Mouse (Mus musculus) MEL (cell line): ENCODE measurements around the gene Lin52. TPM values are rescaled to one million over a fixed set of nuclear protein-coding genes. Genes with fewer than 3 reads are reported as not detected.

ENCODE experiments used
- DNase-seq: peaks from one replicate; pipeline ENCODE4 v3.0.0; 2011; ENCODE audit warnings: low read depth, low spot score
- H3K27ac ChIP-seq: 2 replicates; pipeline ENCODE4 v1.5.1; 2012; ENCODE audit warnings: low read depth, mild to moderate bottlenecking, control low read depth, low read length, moderate library complexity; ENCODE audit not compliant: control insufficient read depth
- H3K27me3 ChIP-seq, 2 experiments: fragments of 150-350 bp in 1 of 2; sonication (generic) in 1 of 2; 2 replicates each; pipeline ENCODE4 v1.6.1; 2012; ENCODE audit warnings: low read length in 2 of 2, mild to moderate bottlenecking in 2 of 2, improper control_type of control experiment in 1 of 2, moderate library complexity in 1 of 2; ENCODE audit not compliant: insufficient read depth in 2 of 2, control insufficient read depth in 1 of 2
- H3K36me3 ChIP-seq, 2 experiments: 2 replicates each; pipeline ENCODE4 v1.6.1; 2012 to 2014; ENCODE audit warnings: low read length in 2 of 2, improper control_type of control experiment in 1 of 2, inconsistent platforms in 1 of 2, mild to moderate bottlenecking in 1 of 2; ENCODE audit not compliant: insufficient read depth in 2 of 2, control insufficient read depth in 1 of 2
- H3K4me1 ChIP-seq, 2 experiments: fragments of 150-350 bp in 1 of 2; sonication (generic) in 1 of 2; 2 replicates each; pipeline ENCODE4 v1.6.1; 2012; ENCODE audit warnings: low read length in 2 of 2, improper control_type of control experiment in 1 of 2, mild to moderate bottlenecking in 1 of 2; ENCODE audit not compliant: insufficient read depth in 2 of 2, control insufficient read depth in 1 of 2
- H3K4me3 ChIP-seq, 2 experiments: fragments of 150-350 bp in 1 of 2; sonication (generic) in 1 of 2; 2 replicates each; pipeline ENCODE4 v1.5.1; 2012; ENCODE audit warnings: low read depth in 2 of 2, low read length in 2 of 2, mild to moderate bottlenecking in 2 of 2, moderate library complexity in 2 of 2, control low read depth in 1 of 2, improper control_type of control experiment in 1 of 2; ENCODE audit not compliant: control insufficient read depth in 1 of 2, insufficient read depth in 1 of 2
- H3K79me2 ChIP-seq: 2 replicates; pipeline ENCODE4 v1.6.1; 2012; ENCODE audit warnings: mild to moderate bottlenecking, low read length, moderate library complexity; ENCODE audit not compliant: control insufficient read depth, poor library complexity, insufficient read depth
- H3K9ac ChIP-seq: 2 replicates; pipeline ENCODE4 v1.6.1; 2012; ENCODE audit warnings: low read depth, mild to moderate bottlenecking, control low read depth, low read length, moderate library complexity; ENCODE audit not compliant: control insufficient read depth, poor library complexity, severe bottlenecking
- H3K9me3 ChIP-seq: fragments of 150-350 bp; sonication (generic); replicated peaks from 2 replicates; pipeline ENCODE4 v1.6.1; 2012; ENCODE audit warnings: mild to moderate bottlenecking, low read length, improper control_type of control experiment, moderate library complexity; ENCODE audit not compliant: insufficient read depth
- BHLHE40 ChIP-seq: IDR thresholded peaks from 2 replicates; pipeline ENCODE4 v1.6.1; 2012; ENCODE audit warnings: low read depth, mild to moderate bottlenecking, inconsistent platforms, low read length, improper control_type of control experiment, borderline replicate concordance
- E2F4 ChIP-seq: IDR thresholded peaks from 2 replicates; pipeline ENCODE4 v1.6.1; 2011; ENCODE audit warnings: low read depth, low read length, improper control_type of control experiment, borderline replicate concordance
- HCFC1 ChIP-seq: IDR thresholded peaks from 2 replicates; pipeline ENCODE4 v1.6.1; 2012; ENCODE audit warnings: low read depth, mild to moderate bottlenecking, inconsistent platforms, low read length, improper control_type of control experiment, moderate library complexity
- MAX ChIP-seq: IDR thresholded peaks from 2 replicates; pipeline ENCODE4 v1.6.1; 2011; ENCODE audit warnings: low read length, improper control_type of control experiment
- MAZ ChIP-seq: IDR thresholded peaks from 2 replicates; pipeline ENCODE4 v1.6.1; 2012; ENCODE audit warnings: low read depth, mild to moderate bottlenecking, inconsistent platforms, low read length, improper control_type of control experiment
- MEF2A ChIP-seq: IDR thresholded peaks from 2 replicates; pipeline ENCODE4 v1.6.1; 2014; ENCODE audit warnings: low read depth, mild to moderate bottlenecking, inconsistent platforms, low read length, improper control_type of control experiment; ENCODE audit not compliant: poor library complexity, insufficient replicate concordance, severe bottlenecking; ENCODE audit errors: extremely low read depth
- MXI1 ChIP-seq: IDR thresholded peaks from 2 replicates; pipeline ENCODE4 v1.6.1; 2011; ENCODE audit warnings: mild to moderate bottlenecking, low read depth, low read length, improper control_type of control experiment
- NELFE ChIP-seq: IDR thresholded peaks from 2 replicates; pipeline ENCODE4 v1.6.1; 2011; ENCODE audit warnings: low read depth, low read length, improper control_type of control experiment
- POLR2A ChIP-seq, 2 experiments: IDR thresholded peaks; 2 replicates each; pipeline ENCODE4 v1.6.1; 2011 to 2012; ENCODE audit warnings: low read length in 2 of 2, mild to moderate bottlenecking in 2 of 2, control low read depth in 1 of 2, improper control_type of control experiment in 1 of 2, low read depth in 1 of 2, moderate library complexity in 1 of 2; ENCODE audit not compliant: control insufficient read depth in 1 of 2, insufficient read depth in 1 of 2, poor library complexity in 1 of 2
- POLR2AphosphoS2 ChIP-seq: IDR thresholded peaks from 2 replicates; pipeline ENCODE4 v1.6.1; 2011; ENCODE audit warnings: low read length, improper control_type of control experiment
- POLR2AphosphoS5 ChIP-seq: IDR thresholded peaks from 2 replicates; pipeline ENCODE4 v1.6.1; 2012; ENCODE audit warnings: low read depth, borderline replicate concordance, mild to moderate bottlenecking, inconsistent platforms, low read length, moderate library complexity, mixed read lengths
- RAD21 ChIP-seq: IDR thresholded peaks from 2 replicates; pipeline ENCODE4 v1.6.1; 2011; ENCODE audit warnings: mild to moderate bottlenecking, low read depth, low read length, improper control_type of control experiment
- SMC3 ChIP-seq: IDR thresholded peaks from 2 replicates; pipeline ENCODE4 v1.6.1; 2011; ENCODE audit warnings: low read depth, low read length, improper control_type of control experiment
- TAL1 ChIP-seq: IDR thresholded peaks from 2 replicates; pipeline ENCODE4 v1.6.1; 2012; ENCODE audit warnings: mild to moderate bottlenecking, inconsistent platforms, low read length, moderate library complexity, mixed read lengths
- TCF12 ChIP-seq: IDR thresholded peaks from 2 replicates; pipeline ENCODE4 v1.6.1; 2014; ENCODE audit warnings: low read depth, mild to moderate bottlenecking, inconsistent platforms, low read length, improper control_type of control experiment, moderate library complexity
- UBTF ChIP-seq: IDR thresholded peaks from 2 replicates; pipeline ENCODE4 v1.6.1; 2012; ENCODE audit warnings: low read depth, mild to moderate bottlenecking, inconsistent platforms, low read length, improper control_type of control experiment, moderate library complexity, borderline replicate concordance; ENCODE audit not compliant: insufficient read depth
- ZC3H11A ChIP-seq: IDR thresholded peaks from 2 replicates; pipeline ENCODE4 v1.6.1; 2012; ENCODE audit warnings: low read depth, mild to moderate bottlenecking, inconsistent platforms, low read length, improper control_type of control experiment
- polyA plus RNA-seq, 2 experiments: library from polyadenylated mRNA; stranded (reverse) in 1 of 2; unstranded in 1 of 2; fragments of >175 nt in 1 of 2; fragments of >200 nt in 1 of 2; gene quantifications; 2 replicates each; pipeline versions ENCODE4 v1.2.1 to v1.2.4; 2012; ENCODE audit warnings: low replicate concordance in 2 of 2, low read depth in 1 of 2; ENCODE audit not compliant: insufficient read length in 2 of 2, insufficient read depth in 1 of 2, missing spikeins in 1 of 2
- total RNA-seq: library from RNA; depleted of rRNA; stranded (reverse); fragments of 300-350 nt; gene quantifications from 2 replicates; pipeline ENCODE4 v1.2.3, GENCODE M21; 2012

The Lin52 gene
- total and polyA plus RNA-seq, 3 experiments = 6.7 to 7.7 TPM; not detected in 1

DNA sequence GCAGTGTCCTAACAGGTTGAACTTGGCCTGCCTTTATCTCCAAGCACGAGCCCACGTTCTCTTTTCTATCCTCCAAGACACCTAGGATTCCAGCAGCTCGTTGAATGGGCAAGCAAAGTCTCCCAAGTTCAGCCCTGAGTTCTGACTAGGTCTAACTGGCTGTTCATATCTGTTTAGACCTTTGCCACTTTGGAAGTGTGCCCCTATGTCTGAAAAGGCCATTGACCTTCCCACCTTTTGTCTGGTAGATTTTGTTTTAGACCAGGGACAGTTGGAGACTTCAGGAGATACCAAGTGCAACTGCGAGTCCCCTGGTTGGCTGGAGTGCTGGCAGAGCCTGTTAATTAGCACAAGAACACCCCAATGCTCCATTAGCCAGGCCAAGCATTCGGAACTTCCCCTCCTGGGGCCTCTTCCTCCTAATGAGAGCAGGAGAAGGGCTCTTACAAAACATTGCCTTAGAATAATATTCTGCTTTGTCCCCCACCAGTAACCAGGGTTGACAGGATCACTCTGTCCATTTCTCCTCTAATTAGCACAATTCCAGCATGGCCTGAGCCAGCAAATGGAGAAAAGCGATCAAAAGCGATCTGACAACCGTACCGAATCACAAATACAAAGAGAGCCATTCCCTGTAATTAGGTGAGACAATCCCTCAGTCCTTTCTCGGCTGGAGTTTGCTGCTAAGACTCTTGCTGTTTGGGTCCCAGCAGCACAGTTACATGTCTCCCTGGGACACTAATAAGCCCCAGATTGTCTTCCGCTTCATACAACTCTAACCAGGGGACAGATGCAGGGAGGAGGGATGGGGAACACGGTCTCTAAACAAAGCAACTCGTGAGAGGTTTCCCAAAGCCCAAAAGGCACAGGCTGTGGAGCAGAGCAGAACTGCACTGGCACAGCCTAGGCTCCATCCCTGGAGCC lies 80.9 kb downstream of the Lin52 start:
- H3K79me2 ChIP-seq = no peaks in the 10 kb centered on the region
- no peak overlapping the region for H3K9ac ChIP-seq
- H3K36me3 ChIP-seq = peaks cover 0 to 3% of the 10 kb centered on the region in 2 experiments; a peak in 3 of 4 replicates
- H3K27ac ChIP-seq = no peak overlapping the region
- peaks cover 2 to 6% of the 10 kb centered on the region in 2 experiments; a peak in 2 of 4 replicates for H3K4me1 ChIP-seq
- no peak for TF ChIP-seq MXI1
- no peak for TF ChIP-seq BHLHE40
- TF ChIP-seq ZC3H11A = no peak
- no peak for TF ChIP-seq MAZ
- TF ChIP-seq TAL1 = no peak
- no peak for TF ChIP-seq RAD21
- TF ChIP-seq NELFE = no peak
- TF ChIP-seq POLR2AphosphoS2 = no peak
- no peak for DNase-seq
- no peak overlapping the region for H3K4me3 ChIP-seq
- no peaks in the 10 kb centered on the region for H3K27me3 ChIP-seq
- H3K9me3 ChIP-seq = no peaks in the 10 kb centered on the region

- H3K79me2 ChIP-seq = no peaks in the 10 kb centered on the region
- H3K9ac ChIP-seq = no peak overlapping the region
- H3K4me3 ChIP-seq = no peak overlapping the region
- DNase-seq = no peak
- H3K36me3 ChIP-seq = peaks cover 0 to 3% of the 10 kb centered on the region in 2 experiments; a peak in 3 of 4 replicates
- H3K9me3 ChIP-seq = no peaks in the 10 kb centered on the region
- H3K4me1 ChIP-seq = peaks cover 2 to 6% of the 10 kb centered on the region in 2 experiments; a peak in 2 of 4 replicates
- no peak overlapping the region for H3K27ac ChIP-seq
- H3K27me3 ChIP-seq = no peaks in the 10 kb centered on the region
- TF ChIP-seq SMC3 (no peak), TCF12 (no peak), MAZ (no peak), MXI1 (no peak), UBTF (no peak), MEF2A (no peak), HCFC1 (no peak), MAX (no peak), POLR2AphosphoS5 (no peak), E2F4 (no peak), POLR2A (IDR thresholded peaks at IDR 0.05; ENCODE audit: control insufficient read depth in 1 of 2, insufficient read depth in 1 of 2, low read depth in 1 of 2, low read length in 2 of 2, poor library complexity in 1 of 2) (no peak)
- TF ChIP-seq, all 39 proteins: peak for 0
Measured at GRCm38 (mm10) chr12:84532830-84533199, 81.6 kb downstream of the Lin52 start.
